Mouse (Mus musculus) G1E (cell line): ENCODE results near the gene Sec61g. TPM values are rescaled to one million over a fixed set of nuclear protein-coding genes. Genes with fewer than 3 reads are reported as not detected.
"Not testable (repeated sequence)": the region's sequence is repeated elsewhere in the genome, so short reads cannot be mapped to it uniquely, and the experiment has no call there.

Source experiments
- ATAC-seq: 2 replicates; pipeline ENCODE4 v1.8.0; 2016; ENCODE audit warnings: mild to moderate bottlenecking; ENCODE audit not compliant: insufficient number of reproducible peaks, poor library complexity, low FRiP score, severe bottlenecking; ENCODE audit errors: extremely low read depth
- DNase-seq: peaks from one replicate; pipeline ENCODE4 v3.0.0; 2012; ENCODE audit warnings: low spot score
- H3K27me3 ChIP-seq: 2 replicates; pipeline ENCODE4 v1.6.1; 2012; ENCODE audit warnings: mild to moderate bottlenecking, low read length, inconsistent platforms; ENCODE audit not compliant: insufficient read depth
- H3K36me3 ChIP-seq: replicated peaks from 2 replicates; pipeline ENCODE3; 2012; ENCODE audit warnings: mild to moderate bottlenecking, inconsistent platforms
- H3K4me1 ChIP-seq: 2 replicates; pipeline ENCODE4 v1.6.1; 2012; ENCODE audit warnings: low read depth, low read length, inconsistent platforms, mixed read lengths; ENCODE audit not compliant: insufficient read depth
- H3K4me3 ChIP-seq: 2 replicates; pipeline ENCODE4 v1.5.1; 2012; ENCODE audit warnings: low read depth, mild to moderate bottlenecking, inconsistent platforms, low read length, moderate library complexity, mixed read lengths
- H3K9me3 ChIP-seq: replicated peaks from 2 replicates; pipeline ENCODE4 v1.6.1; 2012; ENCODE audit warnings: inconsistent platforms
- CTCF ChIP-seq: IDR thresholded peaks from 2 replicates; pipeline ENCODE4 v1.5.1; 2012; ENCODE audit warnings: low read depth, low read length, inconsistent platforms, mixed read lengths
- GATA1 ChIP-seq: IDR thresholded peaks from 2 replicates; pipeline ENCODE4 v1.6.1; 2012; ENCODE audit warnings: borderline replicate concordance, low read length, inconsistent platforms, mixed read lengths
- GATA2 ChIP-seq: IDR thresholded peaks from 2 replicates; pipeline ENCODE4 v1.6.1; 2012; ENCODE audit warnings: low read depth, low read length, inconsistent platforms, borderline replicate concordance
- POLR2AphosphoS5 ChIP-seq: IDR thresholded peaks from 2 replicates; pipeline ENCODE4 v1.6.1; 2012; ENCODE audit warnings: low read depth, low read length, inconsistent platforms; ENCODE audit not compliant: insufficient replicate concordance
- TAL1 ChIP-seq: conservative IDR thresholded peaks from 2 replicates; pipeline ENCODE4 v1.6.1; 2012; ENCODE audit warnings: low read depth, low read length, inconsistent platforms, mixed read lengths
- polyA plus RNA-seq: library from polyadenylated mRNA; stranded (reverse); fragments of >175 nt; gene quantifications from 2 replicates; pipeline ENCODE4 v1.2.3, GENCODE M21; 2012
- total RNA-seq, 2 experiments: library from RNA; stranded (forward) in 1 of 2; stranded (reverse) in 1 of 2; fragments of 200-1000 nt in 1 of 2; fragments of >200 nt in 1 of 2; fragmentation: Nextera tagmentation in 1 of 2; gene quantifications; 2 replicates each; pipeline ENCODE4 v1.2.3; 2014 to 2017

Gene Sec61g
- total and polyA plus RNA-seq, 3 experiments = 6.1 to 27.8 (median 25.0) TPM

GRCm38 (mm10) chr11:16528391-16528790 lies 20.1 kb upstream of the Sec61g start:
- Histone ChIP-seq H3K36me3 (no peaks in the 10 kb centered on the region), H3K27me3 (peaks cover 2% of the 10 kb centered on the region; the same call in 1 of the 2 replicates), H3K4me1 (no peaks in the 10 kb centered on the region), H3K9me3 (no peaks in the 10 kb centered on the region), H3K4me3 (no peak overlapping the region)
- TF ChIP-seq GATA2 (no peak), TAL1 (no peak), CTCF (no peak), GATA1 (no peak), POLR2AphosphoS5 (no peak)
- DNase-seq (no peak), ATAC-seq (no peak)

DNA sequence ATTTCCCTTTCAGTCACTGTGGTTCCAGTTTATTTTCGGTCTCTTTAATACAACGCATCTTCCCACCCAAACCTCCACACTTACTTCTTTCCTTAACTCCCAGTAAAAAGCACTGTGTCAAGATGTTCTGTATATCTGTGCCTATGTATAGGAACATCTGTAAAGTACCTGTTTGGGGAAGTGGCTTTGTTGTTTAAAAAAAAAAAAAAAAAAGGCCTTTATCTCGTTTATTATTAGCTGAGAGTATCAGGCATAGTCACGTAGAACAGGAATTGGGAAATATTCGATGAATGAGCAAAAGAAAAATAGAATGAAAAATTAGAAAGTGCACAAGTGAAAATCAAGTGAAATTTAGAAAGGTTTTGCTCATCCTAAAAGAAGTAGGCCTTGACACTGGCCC lies 19.5 kb upstream of the Sec61g start:
- Histone ChIP-seq H3K27me3 (no peaks in the 10 kb centered on the region), H3K4me1 (no peaks in the 10 kb centered on the region), H3K4me3 (no peak overlapping the region), H3K36me3 (no peaks in the 10 kb centered on the region), H3K9me3 (no peaks in the 10 kb centered on the region)
- TF ChIP-seq TAL1 (no peak), GATA2 (no peak), GATA1 (no peak), CTCF (no peak), POLR2AphosphoS5 (no peak)
- DNase-seq (no peak), ATAC-seq (no peak)

DNA sequence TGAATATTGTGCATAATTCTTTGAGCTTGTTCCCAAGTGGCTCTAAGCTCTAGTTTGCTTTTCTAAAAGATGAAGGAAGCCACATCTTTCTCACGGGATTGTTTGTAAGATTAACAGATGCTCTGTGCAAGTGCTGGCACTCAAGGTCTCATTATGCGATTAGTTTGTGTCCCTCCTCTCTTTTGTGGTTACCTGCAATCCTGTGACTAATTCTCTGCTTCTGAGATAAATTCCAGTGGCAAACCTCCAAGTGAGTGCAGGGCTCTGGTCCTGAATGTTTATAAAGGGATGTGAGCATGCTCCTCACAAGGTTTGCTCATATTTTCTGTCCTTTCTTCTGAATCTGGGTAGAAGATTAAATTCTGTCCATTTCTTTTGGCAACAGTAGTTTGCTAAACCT lies 18.2 kb upstream of the Sec61g start:
- TF ChIP-seq POLR2AphosphoS5 = no peak
- no peak for TF ChIP-seq GATA1
- TF ChIP-seq TAL1 = no peak
- TF ChIP-seq GATA2 = no peak
- TF ChIP-seq CTCF = no peak
- no peaks in the 10 kb centered on the region for H3K9me3 ChIP-seq
- no peak overlapping the region for H3K4me3 ChIP-seq
- ATAC-seq (no peak), DNase-seq (no peak)
- no peaks in the 10 kb centered on the region for H3K4me1 ChIP-seq
- no peaks in the 10 kb centered on the region for H3K27me3 ChIP-seq
- H3K36me3 ChIP-seq = no peaks in the 10 kb centered on the region

GRCm38 (mm10) chr11:16525724-16526123 lies 17.4 kb upstream of the Sec61g start:
- no peak for DNase-seq
- no peak overlapping the region for H3K4me3 ChIP-seq

GRCm38 (mm10) chr11:16524917-16525640 lies 16.8 kb upstream of the Sec61g start:
- Histone ChIP-seq H3K4me1 (no peaks in the 10 kb centered on the region), H3K27me3 (no peaks in the 10 kb centered on the region), H3K4me3 (no peak overlapping the region), H3K9me3 (no peaks in the 10 kb centered on the region), H3K36me3 (no peaks in the 10 kb centered on the region)
- TF ChIP-seq GATA1 (no peak), POLR2AphosphoS5 (no peak), CTCF (no peak), TAL1 (no peak), GATA2 (no peak)
- no peak for DNase-seq
- ATAC-seq = no peak

More at GRCm38 (mm10) chr11:16525724-16526123, 17.4 kb upstream of the Sec61g start:
- Histone ChIP-seq H3K4me1 (no peaks in the 10 kb centered on the region), H3K27me3 (no peaks in the 10 kb centered on the region), H3K36me3 (no peaks in the 10 kb centered on the region), H3K9me3 (no peaks in the 10 kb centered on the region)
- no peak for ATAC-seq
- TF ChIP-seq TAL1 = no peak
- TF ChIP-seq POLR2AphosphoS5 = no peak
- TF ChIP-seq GATA1 = no peak
- no peak for TF ChIP-seq CTCF
- no peak for TF ChIP-seq GATA2

DNA sequence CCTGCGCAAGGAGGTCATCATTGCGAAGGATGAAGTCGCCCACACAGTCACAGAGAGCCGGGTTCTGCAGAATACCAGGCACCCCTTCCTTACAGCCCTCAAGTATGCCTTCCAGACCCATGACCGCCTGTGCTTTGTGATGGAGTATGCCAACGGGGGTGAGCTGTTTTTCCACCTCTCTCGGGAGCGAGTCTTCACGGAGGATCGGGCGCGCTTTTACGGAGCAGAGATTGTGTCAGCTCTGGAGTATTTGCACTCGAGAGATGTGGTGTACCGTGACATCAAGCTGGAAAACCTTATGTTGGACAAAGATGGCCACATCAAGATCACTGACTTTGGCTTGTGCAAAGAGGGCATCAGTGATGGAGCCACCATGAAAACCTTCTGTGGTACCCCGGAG lies 6.8 kb upstream of the Sec61g start:
- not testable (repeated sequence) for H3K36me3 ChIP-seq, DNase-seq, ATAC-seq, H3K9me3 ChIP-seq, H3K4me1 ChIP-seq, H3K27me3 ChIP-seq, H3K4me3 ChIP-seq

- not testable (repeated sequence) for H3K36me3 ChIP-seq, H3K27me3 ChIP-seq, ATAC-seq, DNase-seq, H3K4me1 ChIP-seq, H3K4me3 ChIP-seq, H3K9me3 ChIP-seq
Observed at GRCm38 (mm10) chr11:16514221-16514620, 5.9 kb upstream of the Sec61g start.
